Mouse (Mus musculus) E14TG2a.4 (cell line): ENCODE results near the gene Emc9.

Experiments used
- CTCF ChIP-seq: conservative IDR thresholded peaks from 2 replicates; pipeline ENCODE4 v1.5.1; 2014; ENCODE audit warnings: low read length
- NANOG ChIP-seq: IDR thresholded peaks from 2 replicates; pipeline ENCODE4 v1.6.1; 2014; ENCODE audit warnings: borderline replicate concordance, low read length, mixed read lengths
- POU5F1 ChIP-seq: IDR thresholded peaks from 2 replicates; pipeline ENCODE4 v1.6.1; 2014; ENCODE audit warnings: low read length, borderline replicate concordance

- TF ChIP-seq CTCF (peak; percentile 69), POU5F1 (no peak), NANOG (no peak)
Observed at GRCm38 (mm10) chr14:55603633-55604576, 18.8 kb upstream of the Emc9 start.
